Mouse (Mus musculus) heart, embryonic 11.5 days (tissue): ENCODE data around the gene Ncbp1. TPM values are rescaled to one million over a fixed set of nuclear protein-coding genes. Genes with fewer than 3 reads are reported as not detected.
"Not testable (repeated sequence)": the region's sequence is repeated elsewhere in the genome, so short reads cannot be mapped to it uniquely, and the experiment has no call there.

Source experiments
- ATAC-seq: fragments of 200-750 bp; cut with Nextera tagmentation; replicated peaks from 2 replicates; pipeline ENCODE4 v1.8.0; 2017; ENCODE audit warnings: moderate library complexity; ENCODE audit not compliant: insufficient number of reproducible peaks, low FRiP score, low TSS enrichment
- H3K27ac ChIP-seq: fragments of 300-500 bp; sonication (generic); 2 replicates; pipeline ENCODE4 v1.5.1; 2014; ENCODE audit warnings: mild to moderate bottlenecking, low read depth, low read length
- H3K27me3 ChIP-seq: fragments of 300-500 bp; sonication (generic); 2 replicates; pipeline ENCODE4 v1.6.1; 2014; ENCODE audit warnings: mild to moderate bottlenecking, low read length, mixed read lengths; ENCODE audit not compliant: control insufficient read depth, insufficient read depth
- H3K36me3 ChIP-seq: fragments of 300-500 bp; sonication (generic); 2 replicates; pipeline ENCODE4 v1.6.1; 2014; ENCODE audit warnings: mild to moderate bottlenecking, low read length, moderate library complexity, mixed read lengths; ENCODE audit not compliant: control insufficient read depth, insufficient read depth
- H3K4me1 ChIP-seq: fragments of 300-500 bp; sonication (generic); 2 replicates; pipeline ENCODE4 v1.6.1; 2014; ENCODE audit warnings: low read length; ENCODE audit not compliant: control insufficient read depth, insufficient read depth
- H3K4me2 ChIP-seq: fragments of 300-500 bp; sonication (generic); 2 replicates; pipeline ENCODE4 v1.6.1; 2014; ENCODE audit warnings: mild to moderate bottlenecking, moderate library complexity
- H3K4me3 ChIP-seq: fragments of 300-500 bp; sonication (generic); 2 replicates; pipeline ENCODE4 v1.5.1; 2014; ENCODE audit warnings: low read depth, low read length
- H3K9ac ChIP-seq: fragments of 300-500 bp; sonication (generic); 2 replicates; pipeline ENCODE4 v1.6.1; 2014; ENCODE audit warnings: mild to moderate bottlenecking, low read depth, low read length, moderate library complexity
- H3K9me3 ChIP-seq: fragments of 300-500 bp; sonication (generic); replicated peaks from 2 replicates; pipeline ENCODE4 v1.6.1; 2016; ENCODE audit warnings: low read length; ENCODE audit not compliant: control insufficient read depth
- WGBS: fragments of 180-500 bp; shearing (Covaris S2); extraction: QIAGEN DNeasy Blood & Tissue Kit; methylation state at CpG from one replicate; pipeline ENCODE4 v1.1.7; 2014; ENCODE audit not compliant: insufficient replicate concordance; 5-methylcytosine and 5-hydroxymethylcytosine counted together
- polyA plus RNA-seq: library from polyadenylated mRNA; unstranded; fragments of >200 nt; fragmentation: Nextera tagmentation; extraction: Ambion mirVana; gene quantifications from 2 replicates; pipeline ENCODE4 v1.2.1, GENCODE M21; 2014

Ncbp1 gene
- polyA plus RNA-seq, 1 experiment from 2014 or later: 59.1 TPM

DNA sequence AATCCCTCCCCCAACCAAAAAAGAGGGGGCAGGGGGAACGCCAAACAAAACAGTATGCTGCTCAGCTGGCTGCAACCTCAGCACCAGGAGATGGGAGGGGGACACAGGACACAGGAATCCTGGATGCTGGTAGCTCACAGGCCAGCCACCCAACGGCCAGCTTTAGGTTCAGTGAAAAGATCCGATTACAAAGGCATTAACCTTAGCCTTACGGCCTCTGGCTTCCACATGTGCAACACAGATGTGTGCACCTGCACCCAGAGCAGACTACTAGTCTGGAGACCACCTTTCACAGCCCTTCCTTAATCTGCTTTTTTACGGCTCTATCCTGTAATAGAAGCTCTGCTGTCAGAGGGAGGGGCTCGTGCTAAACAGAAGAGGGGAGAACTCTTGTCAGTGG lies 42.8 kb downstream of the Ncbp1 start:
- ATAC-seq: no peak
- Histone ChIP-seq H3K9me3 (no peaks in the 10 kb centered on the region), H3K4me2 (no peak overlapping the region), H3K9ac (no peak overlapping the region), H3K4me3 (no peak overlapping the region), H3K36me3 (peaks cover 22% of the 10 kb centered on the region), H3K27ac (no peak overlapping the region), H3K27me3 (no peaks in the 10 kb centered on the region), H3K4me1 (no peaks in the 10 kb centered on the region)
- WGBS: 74% methylated on average over 6 of the region's 6 CpGs

DNA sequence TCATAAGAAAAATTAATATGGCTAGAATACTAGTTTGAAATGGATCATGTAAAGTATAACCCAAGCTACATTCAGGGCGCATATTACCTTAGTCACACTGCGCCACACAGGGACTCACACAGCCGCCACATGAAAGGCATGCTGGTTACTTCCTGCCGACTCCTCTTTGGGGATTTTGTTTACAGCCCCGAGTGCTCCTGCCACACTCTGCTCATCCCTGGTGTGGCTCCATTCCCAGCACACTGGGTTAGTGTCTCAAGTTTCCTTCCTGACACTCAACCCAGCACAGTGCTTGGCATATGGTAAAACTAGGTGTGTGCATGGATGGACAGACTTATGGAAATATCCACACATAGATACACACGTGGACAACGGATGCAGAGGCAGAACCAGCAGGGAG lies 43.8 kb downstream of the Ncbp1 start:
- Histone ChIP-seq H3K4me3 (no peak overlapping the region), H3K4me1 (no peaks in the 10 kb centered on the region), H3K27ac (no peak overlapping the region), H3K4me2 (no peak overlapping the region), H3K9me3 (no peaks in the 10 kb centered on the region), H3K36me3 (peaks cover 22% of the 10 kb centered on the region), H3K27me3 (no peaks in the 10 kb centered on the region), H3K9ac (no peak overlapping the region)
- ATAC-seq: no peak
- 83% methylated on average over 7 of the region's 7 CpGs for WGBS

DNA sequence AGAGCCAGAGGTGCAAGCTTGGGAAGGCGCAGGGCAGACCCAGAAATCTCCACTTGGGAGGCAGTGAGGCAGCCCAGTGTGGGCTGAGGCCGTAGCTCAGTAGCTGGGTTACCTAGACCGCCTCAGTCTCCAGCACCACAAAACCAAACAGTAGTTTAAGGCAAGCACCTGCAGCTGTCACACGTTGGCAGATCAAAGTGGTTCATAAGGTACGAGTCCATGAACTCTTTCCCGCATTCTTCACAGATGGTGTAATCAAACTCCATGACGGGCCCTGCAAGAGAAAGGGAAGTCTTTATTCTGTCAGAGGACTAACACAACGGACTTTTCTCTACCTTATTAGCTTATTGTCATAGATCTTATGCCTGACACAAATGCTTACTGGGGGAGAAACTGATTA lies 47.0 kb downstream of the Ncbp1 start:
- no peak for ATAC-seq
- Histone ChIP-seq H3K9me3 (no peaks in the 10 kb centered on the region), H3K4me1 (no peaks in the 10 kb centered on the region), H3K4me3 (no peak overlapping the region), H3K36me3 (peaks cover 14% of the 10 kb centered on the region), H3K9ac (no peak overlapping the region), H3K4me2 (no peak overlapping the region), H3K27ac (no peak overlapping the region), H3K27me3 (no peaks in the 10 kb centered on the region)
- 75% methylated on average over 8 of the region's 8 CpGs for WGBS

DNA sequence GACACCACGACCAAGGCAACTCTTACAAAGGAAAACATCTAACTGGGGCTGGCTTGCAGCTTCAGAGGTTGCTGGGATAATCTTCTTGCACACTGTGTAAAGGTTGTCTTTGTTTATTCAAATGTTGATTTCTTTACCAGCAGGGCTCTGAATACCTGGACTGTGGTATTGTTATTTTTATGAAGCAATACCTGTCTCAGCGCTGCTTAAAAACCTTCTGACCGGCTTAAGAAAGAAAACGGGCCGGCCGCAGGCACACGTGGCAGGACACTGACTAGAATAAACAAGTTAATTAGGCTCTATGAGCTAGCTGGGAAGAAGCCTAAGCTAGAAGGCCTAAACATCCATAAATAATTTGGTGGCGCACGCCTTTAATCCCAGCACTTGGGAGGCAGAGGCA lies 47.5 kb downstream of the Ncbp1 start:
- Histone ChIP-seq H3K27me3 (no peaks in the 10 kb centered on the region), H3K9me3 (no peaks in the 10 kb centered on the region), H3K9ac (no peak overlapping the region), H3K27ac (no peak overlapping the region), H3K4me2 (no peak overlapping the region), H3K36me3 (peaks cover 16% of the 10 kb centered on the region), H3K4me3 (no peak overlapping the region), H3K4me1 (no peaks in the 10 kb centered on the region)
- WGBS: 82% methylated on average over 9 of the region's 9 CpGs
- no peak for ATAC-seq

DNA sequence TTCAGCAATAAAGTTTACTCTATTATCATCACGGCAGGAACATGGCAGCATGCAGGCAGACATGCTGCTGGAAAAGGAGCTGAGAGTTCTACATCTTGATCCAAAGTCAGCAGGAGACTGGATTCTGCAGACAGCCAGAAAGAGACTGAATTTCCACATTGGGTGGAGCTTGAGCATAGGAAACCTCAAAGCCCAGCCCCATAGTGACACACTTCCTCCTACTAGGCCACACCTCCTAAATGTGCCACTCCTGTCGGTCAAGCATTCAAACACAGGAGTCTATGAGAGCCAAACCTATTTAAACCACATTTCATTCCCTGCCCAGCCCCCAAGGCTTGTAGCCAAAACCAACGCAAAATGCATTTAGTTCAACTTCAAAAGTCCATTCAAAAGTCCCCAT lies 48.1 kb downstream of the Ncbp1 start:
- WGBS: 84% methylated on average over 3 of the region's 3 CpGs
- no peak overlapping the region for H3K4me3 ChIP-seq
- H3K27me3 ChIP-seq: no peaks in the 10 kb centered on the region
- H3K27ac ChIP-seq: no peak overlapping the region
- H3K4me1 ChIP-seq: no peaks in the 10 kb centered on the region
- H3K9me3 ChIP-seq: no peaks in the 10 kb centered on the region
- H3K36me3 ChIP-seq: peaks cover 16% of the 10 kb centered on the region
- no peak overlapping the region for H3K9ac ChIP-seq
- H3K4me2 ChIP-seq: no peak overlapping the region
- ATAC-seq: no peak

DNA sequence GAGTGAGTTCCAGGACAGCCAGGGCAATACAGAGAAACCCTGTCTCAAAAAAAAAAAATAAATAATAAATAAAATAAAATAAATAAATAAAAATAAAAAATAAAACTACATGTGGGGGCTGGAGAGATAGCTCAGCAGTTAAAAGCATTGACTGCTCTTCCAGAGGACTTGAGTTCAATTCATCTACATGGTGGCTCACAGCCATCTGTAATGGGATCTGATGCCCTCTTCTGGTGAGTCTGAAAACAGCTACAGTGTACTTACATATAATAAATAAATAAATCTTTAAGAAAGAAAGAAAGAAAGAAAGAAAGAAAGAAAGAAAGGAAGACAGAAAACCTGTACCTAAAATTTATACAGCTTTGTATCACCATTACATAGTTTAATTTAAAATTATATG lies 53.6 kb downstream of the Ncbp1 start:
- H3K4me1 ChIP-seq, H3K9me3 ChIP-seq, H3K4me3 ChIP-seq, H3K36me3 ChIP-seq, ATAC-seq, H3K9ac ChIP-seq, H3K27ac ChIP-seq, H3K4me2 ChIP-seq, H3K27me3 ChIP-seq: not testable (repeated sequence)

DNA sequence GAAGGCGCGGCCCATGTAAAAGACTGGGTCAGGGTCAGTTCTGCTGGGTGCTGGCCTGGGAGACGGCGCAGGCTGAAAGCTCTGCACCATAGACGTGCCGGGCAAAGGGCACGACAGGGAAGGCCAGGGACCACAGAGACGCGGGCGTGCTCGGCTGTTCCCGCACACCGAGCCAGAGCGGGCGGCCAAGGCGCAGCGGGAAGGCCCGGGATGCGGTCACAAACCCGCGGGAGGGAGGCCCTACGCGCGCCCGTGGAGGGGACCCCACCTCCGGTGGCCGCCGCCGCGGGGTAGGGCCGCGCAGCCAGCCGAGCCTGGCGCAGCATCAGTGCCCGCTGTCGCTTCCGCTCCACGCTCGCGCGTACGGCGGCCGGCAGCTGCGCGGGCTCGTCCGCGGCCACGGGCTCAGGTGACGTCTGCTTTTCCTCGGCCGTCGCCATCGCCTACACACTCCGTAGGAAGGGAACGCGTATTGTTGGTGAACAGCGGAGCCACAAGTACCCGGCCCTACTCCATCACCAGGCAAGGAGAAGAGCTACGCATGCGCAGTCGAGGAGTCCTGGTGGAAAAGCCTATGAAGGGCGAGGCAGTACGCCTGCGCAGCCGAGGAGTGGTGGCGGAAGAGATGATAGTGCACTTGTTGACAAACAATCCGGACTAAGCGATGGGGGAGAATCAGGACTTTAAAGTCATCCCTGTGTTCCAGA lies 57.5 kb downstream of the Ncbp1 start, which contains the start of gene Xpa:
Xpa (minus strand) TSS at position 531 of the 707 bp plus-strand sequence.
- Histone ChIP-seq H3K36me3 (no peaks in the 10 kb centered on the region), H3K4me1 (peaks cover 3% of the 10 kb centered on the region; the same call in 1 of the 2 replicates), H3K27me3 (peaks cover 11% of the 10 kb centered on the region), H3K9me3 (no peaks in the 10 kb centered on the region), H3K9ac (peak within 1 kb of the TSS; percentile 87), H3K27ac (peak within 1 kb of the TSS; percentile 81), H3K4me3 (peak within 1 kb of the TSS; percentile 92), H3K4me2 (peak within 1 kb of the TSS; percentile 80)
- under 1% methylated on average over 69 of the region's 70 CpGs for WGBS
- peak; percentile 84 for ATAC-seq

DNA sequence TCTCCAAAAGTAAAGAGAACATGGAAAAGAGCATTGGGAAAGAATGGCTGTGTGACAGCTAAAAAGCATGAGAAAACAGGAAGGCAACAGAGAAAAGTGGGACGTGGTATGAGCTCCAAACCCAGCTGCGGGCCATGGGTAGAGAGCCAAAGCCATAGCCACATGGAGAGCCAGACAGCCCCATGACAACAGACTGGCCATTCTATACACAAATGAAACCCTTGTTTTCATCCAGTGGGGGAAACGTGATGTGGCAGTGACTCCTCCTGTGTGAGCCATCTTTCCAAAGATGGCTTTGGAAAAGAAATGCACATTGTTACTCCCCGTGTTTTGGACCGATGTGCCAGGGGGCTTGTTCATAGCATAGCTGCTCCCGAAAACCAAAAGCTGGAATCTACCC lies 58.1 kb downstream of the Ncbp1 start:
- Histone ChIP-seq H3K9me3 (no peaks in the 10 kb centered on the region), H3K9ac (peak overlapping the region; percentile 87), H3K4me1 (peaks cover 3% of the 10 kb centered on the region; the same call in 1 of the 2 replicates), H3K36me3 (no peaks in the 10 kb centered on the region), H3K4me3 (peak overlapping the region; percentile 92), H3K4me2 (peak overlapping the region; percentile 80), H3K27me3 (peaks cover 12% of the 10 kb centered on the region), H3K27ac (peak overlapping the region; percentile 81; the same call in 1 of the 2 replicates)
- no peak for ATAC-seq
- 43% methylated on average over 6 of the region's 6 CpGs for WGBS

DNA sequence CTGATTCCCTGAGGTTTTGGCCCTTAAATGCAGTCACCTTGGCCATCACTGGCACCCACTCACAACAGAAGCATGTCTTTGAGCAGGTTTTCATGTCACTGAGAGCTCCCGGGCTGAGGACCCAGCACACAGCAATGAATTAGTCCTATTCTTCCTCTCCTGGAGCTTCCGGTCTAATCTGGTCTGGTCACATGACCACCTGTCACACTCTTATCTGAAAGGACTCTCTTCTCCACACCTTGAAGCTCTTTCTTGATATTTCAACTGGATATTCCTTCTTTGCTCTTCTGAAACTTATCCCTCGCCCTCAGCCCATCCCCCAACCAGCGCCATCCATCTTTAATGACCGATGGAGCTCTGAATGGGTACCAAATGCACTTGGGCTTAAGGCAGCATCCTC lies 59.7 kb downstream of the Ncbp1 start:
- H3K27ac ChIP-seq: no peak overlapping the region
- WGBS: 62% methylated on average over 5 of the region's 5 CpGs

More for the DNA sequence above, 59.7 kb downstream of the Ncbp1 start:
- Histone ChIP-seq H3K4me1 (peaks cover 3% of the 10 kb centered on the region; the same call in 1 of the 2 replicates), H3K27me3 (peaks cover 19% of the 10 kb centered on the region), H3K36me3 (no peaks in the 10 kb centered on the region), H3K4me3 (no peak overlapping the region), H3K9me3 (no peaks in the 10 kb centered on the region), H3K9ac (no peak overlapping the region), H3K4me2 (no peak overlapping the region)
- ATAC-seq: no peak
